Mouse (Mus musculus) kidney, postnatal 14 days (tissue): ENCODE measurements around the gene Gm20671.
"Not testable (repeated sequence)": the region's sequence is repeated elsewhere in the genome, so short reads cannot be mapped to it uniquely, and the experiment has no call there.

Source experiments
- DNase-seq: peaks from one replicate; pipeline ENCODE4 v3.0.0; 2022; ENCODE audit warnings: mixed read lengths

Gm20671 gene

GRCm38 (mm10) chr5:32827009-32827408 is at the start of gene Gm20671:
Gm20671 (minus strand) TSS chr5:32827109.
- DNase-seq = no peak

DNA sequence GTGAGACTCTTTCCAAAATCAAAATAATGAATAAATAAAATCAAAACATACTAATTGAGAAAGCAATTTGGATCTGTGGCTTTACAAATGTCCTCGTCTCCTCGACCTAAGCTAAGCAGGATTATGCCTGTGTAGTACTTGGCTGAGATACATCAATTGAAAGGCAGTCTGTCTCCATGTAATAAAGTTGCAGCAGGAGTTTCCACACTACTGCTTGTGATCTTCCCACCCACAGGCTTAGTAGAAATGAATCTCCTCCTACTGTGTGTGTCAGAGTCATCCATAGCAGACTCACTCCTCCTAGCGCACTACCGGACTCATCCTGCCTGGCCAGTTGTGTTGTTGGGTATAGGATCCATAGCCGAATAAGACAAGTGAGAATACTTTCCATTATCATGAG is 45.4 kb upstream of the Gm20671 start:
- no peak for DNase-seq

DNA sequence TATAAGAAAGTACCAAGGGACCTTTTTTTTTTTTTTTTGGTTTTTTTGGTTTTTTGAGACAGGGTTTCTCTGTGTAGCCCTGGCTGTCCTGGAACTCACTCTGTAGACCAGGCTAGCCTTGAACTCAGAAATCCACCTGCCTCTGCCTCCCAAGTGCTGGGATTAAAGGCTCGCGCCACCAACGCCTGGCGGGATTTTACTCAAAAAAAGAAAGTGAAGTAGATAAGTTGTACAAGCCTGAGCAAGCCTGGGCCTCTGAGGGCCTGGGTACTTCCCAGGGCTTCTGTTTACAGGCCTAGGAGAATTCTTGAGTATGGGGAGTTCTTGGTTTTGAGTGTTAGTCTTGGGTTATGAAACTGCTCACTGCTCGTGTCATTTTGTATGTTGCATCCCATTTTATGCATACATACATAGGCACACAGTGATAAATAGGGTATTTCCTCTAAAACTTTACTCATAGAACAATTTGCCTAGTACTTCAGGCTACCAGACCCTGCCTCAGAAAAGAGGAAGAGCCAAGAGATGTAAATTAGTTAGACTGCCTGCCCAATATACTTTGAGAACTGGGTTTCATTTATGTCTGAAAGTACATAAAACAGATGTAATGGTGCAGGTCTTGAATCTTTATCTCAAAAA is 42.6 kb upstream of the Gm20671 start:
- DNase-seq = no peak

DNA sequence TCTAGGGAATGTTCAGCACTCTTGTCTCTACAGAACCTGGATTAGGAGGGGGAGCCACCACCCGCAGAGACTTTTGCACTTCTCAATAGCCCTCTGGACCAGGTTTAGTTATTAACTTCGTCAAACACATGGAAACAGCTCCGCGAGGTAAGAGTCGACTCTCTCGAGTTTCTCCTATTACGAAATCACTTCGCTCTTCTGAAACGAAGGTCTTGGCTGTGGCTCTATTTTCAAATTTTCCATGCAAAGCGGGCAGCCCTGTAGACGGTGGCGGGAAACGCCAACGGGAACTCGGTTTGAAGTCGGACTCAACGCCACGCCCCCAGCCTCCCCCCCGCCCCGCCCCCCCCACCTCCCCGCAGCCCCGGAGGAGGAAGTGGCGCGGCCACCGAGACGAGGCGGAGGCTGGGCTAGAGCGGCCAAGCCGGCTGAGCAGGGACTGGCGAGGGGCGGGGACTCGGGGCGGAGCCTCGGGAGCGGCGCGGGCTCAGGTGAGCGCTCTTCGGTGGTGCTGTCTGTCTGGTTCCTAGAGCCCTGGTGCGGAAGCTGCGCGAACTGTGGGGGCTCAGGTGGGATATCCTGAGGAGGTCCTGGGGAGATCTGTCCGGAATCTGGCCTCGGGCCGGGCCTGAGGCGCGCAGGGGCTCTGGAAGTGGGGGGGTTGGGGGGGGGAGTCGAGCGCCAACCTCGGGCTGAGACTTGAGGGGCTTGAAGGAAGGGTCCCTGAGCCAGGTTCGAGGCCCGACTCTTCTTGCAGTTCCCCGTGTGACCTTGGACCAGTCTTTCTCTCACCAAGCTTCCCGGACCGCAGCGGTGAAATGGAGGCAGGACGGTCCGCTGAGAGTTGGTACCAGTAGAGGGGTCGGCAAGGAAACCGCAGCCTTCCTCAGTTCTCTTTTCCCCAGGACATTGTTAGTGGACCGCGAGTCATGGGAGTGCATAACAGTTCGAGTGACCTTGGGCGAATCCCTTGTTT is 36.6 kb upstream of the Gm20671 start, which contains the start of gene Depdc5:
Depdc5 (plus strand) TSS at position 449 of the 976 bp plus-strand sequence.
- peak; percentile 97 for DNase-seq

GRCm38 (mm10) chr5:32862469-32863132 is 35.7 kb upstream of the Gm20671 start:
- peak; percentile 52 for DNase-seq

- DNase-seq = no peak
These were observed 34.2 kb upstream of the Gm20671 start for GRCm38 (mm10) chr5:32861082-32861481.

DNA sequence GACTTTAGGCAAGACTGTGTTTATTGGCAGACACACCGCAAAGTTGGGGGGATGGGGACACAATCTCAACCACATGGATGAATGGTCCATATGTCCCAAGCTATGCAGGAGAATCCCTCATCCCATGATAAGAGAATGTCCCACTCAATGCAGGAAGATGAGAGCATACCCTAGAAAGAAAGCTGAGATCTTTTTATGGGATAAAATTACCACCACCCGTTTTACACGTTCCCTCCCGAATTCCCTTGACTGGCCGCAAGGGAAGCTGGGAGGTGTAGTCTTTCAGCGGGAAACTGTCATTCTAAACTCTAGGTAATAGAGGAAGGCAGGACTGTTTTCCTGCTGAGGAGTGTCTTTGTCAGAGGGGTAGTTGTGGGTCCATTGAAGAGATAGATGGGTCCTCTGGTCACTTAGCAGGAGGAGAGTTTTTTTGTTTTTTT is 30.9 kb upstream of the Gm20671 start:
- peak; percentile 66 for DNase-seq

DNA sequence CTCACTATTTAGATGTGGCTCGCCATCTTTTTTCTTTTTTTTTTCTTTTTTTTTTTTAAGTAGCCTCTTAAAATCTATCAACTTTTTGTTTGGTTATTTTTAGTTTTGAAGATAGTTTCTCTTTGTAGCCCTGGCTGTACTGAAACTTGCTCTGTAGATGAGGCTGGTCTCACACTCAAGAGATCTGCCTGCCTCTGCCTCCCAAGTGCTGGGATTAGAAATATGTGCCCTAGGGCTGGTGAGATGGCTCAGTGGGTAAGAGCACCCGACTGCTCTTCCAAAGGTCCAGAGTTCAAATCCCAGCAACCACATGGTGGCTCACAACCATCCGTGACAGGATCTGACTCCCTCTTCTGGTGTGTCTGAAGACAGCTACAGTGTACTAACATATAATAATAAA is 28.4 kb upstream of the Gm20671 start:
- not testable (repeated sequence) for DNase-seq

DNA sequence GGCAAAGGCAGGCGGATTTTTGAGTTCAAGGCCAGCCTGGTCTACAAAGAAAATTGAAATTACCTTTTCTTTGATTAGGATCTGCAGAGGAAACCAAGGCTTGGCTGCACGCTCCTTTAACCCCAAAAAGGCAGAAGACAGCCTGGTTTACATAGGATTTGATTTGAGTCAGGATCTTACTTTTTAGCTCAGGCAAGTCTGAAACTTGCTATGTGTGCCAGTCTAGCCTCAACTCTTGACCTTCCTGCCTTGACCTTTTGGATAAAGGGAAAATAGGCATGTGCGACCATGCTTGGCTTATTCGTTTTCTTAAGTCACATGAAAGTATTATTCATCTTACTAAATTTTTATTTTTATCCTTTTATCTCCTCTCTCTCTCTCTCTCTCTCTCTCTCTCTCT is 27.9 kb upstream of the Gm20671 start:
- DNase-seq = no peak

GRCm38 (mm10) chr5:32853731-32854507 is 27.0 kb upstream of the Gm20671 start, which contains the start of gene Prr14l:
Prr14l (minus strand) TSS chr5:32854256.
- peak; percentile 99 for DNase-seq

DNA sequence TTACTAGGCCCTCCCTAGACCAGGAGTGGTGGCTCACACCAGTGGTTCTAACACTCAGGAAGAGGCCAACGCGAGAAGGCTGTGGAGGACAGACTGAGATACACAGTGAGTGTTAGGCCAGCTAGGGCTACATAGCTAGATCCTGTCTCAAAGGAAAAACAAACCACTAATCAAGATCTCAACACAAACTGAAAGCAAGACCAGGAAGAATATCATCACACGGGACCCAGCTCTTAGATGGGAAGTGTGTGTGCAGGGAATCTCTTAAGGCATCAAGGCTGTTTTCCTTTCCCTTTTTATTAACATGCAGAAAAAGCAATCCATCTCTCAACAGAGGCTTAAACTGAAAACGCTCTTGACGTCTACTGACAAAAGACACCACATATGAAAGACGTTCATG is 25.1 kb upstream of the Gm20671 start:
- no peak for DNase-seq

DNA sequence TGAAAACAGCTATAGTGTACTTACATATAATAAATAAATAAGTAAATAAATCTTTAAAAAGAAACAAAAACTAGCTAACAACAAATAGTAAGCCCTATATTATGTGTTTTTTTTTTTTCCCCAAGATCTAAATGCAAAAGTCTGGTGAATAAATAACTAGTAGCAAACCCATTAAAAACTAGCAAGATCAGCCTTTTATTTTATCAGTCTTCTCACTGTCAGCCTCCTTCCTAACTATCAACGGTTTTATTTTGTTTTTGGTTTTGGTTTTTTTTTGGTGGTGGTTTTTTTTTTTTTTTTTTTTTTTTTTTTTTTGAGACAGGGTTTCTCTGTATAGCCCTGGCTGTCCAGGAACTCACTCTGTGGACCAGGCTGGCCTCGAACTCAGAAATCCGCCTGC is 22.7 kb upstream of the Gm20671 start:
- not testable (repeated sequence) for DNase-seq

- DNase-seq = no peak
These were observed 22.3 kb upstream of the Gm20671 start for GRCm38 (mm10) chr5:32849178-32849577.

DNA sequence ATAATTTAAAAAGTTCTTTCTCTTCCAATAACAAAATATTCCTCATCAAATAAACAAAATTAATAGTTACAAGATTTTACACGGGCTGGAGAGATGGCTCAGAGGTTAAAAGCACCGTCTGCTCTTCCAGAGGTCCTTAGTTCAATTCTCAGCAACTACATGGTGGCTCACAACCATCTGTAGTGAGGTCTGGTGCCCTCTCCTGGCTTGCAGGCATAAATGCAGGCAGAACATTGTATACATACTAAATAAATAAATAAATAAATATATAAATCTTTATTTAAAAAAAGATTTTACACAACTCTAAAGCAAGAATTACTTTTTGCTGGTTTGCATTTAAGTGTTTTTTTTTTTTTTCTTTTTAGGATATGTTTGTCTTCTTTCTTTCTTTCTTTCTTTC is 13.1 kb upstream of the Gm20671 start:
- DNase-seq = no peak

GRCm38 (mm10) chr5:32836976-32837375 is 10.1 kb upstream of the Gm20671 start:
- DNase-seq = no peak

- DNase-seq = no peak
These were observed 7.6 kb upstream of the Gm20671 start for GRCm38 (mm10) chr5:32834497-32834896.

GRCm38 (mm10) chr5:32830054-32830453 is 3.1 kb upstream of the Gm20671 start:
- DNase-seq = no peak

DNA sequence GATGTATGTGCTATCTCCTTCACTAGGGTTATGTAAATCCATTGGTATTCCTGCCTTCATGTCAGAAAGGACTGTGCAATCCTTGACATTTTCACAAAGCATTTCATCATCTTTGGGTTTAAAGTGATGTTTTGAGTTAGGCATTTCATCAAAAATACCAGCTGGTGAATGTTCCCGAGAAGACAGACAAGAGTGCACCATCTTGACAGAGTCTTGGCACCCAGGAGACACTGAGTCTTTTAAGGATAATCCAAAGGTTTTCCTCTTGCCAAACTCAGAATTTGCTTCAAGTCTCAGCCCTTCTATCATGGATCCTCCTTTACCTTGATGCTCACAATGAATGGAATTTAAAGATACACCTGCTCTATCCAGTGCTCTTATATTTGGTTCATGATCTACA is 1.9 kb upstream of the Gm20671 start:
- DNase-seq = not testable (repeated sequence)

DNA sequence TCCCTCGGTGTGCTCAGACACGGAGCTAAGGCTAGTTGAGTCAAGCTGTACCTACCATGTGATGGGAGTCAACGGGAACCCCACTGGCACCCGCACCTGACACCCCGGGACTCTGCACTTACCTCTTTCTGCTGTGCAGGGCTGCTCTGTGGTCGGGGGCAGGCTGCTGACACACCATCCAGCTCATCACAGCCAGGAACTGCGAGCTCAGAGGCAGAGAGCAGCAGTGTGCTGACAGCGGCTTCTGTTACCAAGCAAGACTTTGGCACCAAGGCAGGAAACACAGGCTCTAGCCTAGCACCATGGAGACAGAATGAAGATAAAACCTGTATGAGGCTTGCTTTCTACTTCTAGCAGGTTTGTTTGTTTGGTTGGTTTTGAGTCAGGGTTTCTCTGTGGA is 6.4 kb downstream of the Gm20671 start:
- DNase-seq = no peak

DNA sequence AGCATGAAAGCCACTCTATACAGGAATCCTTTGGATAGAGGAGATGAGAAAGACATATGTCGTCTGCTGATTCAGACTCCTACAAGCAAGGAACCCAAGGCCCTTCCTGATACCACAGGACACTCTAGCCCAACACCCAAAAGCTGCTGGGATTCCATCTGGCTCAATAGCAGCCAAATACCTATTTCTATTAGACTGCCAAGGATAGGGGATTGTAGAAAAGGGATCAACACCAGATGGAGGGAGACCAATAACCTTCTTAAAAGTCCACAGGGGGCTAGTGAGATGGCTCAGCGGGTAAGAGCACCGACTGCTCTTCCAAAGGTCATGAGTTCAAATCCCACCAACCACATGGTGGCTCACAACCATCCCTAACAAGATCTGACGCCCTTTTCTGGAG is 11.5 kb downstream of the Gm20671 start:
- no peak for DNase-seq

DNA sequence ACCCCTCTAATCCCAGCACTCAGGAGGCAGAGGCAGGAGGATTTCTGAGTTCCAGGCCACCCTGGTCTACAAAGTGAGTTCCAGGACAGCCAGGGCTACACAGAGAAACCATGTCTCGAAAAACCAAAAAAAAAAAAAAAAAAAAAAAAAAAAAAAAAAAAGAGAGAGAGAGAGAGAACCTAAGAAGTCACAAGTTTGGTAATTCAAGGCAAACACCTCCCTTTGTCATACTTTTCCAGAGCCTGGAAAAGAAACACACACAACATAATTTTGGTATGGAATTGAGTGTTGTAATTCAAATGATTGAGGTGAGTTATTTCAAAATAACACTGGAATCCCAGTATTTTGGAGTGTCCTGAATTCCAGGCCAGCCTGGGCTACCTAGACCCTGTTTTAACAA is 40.5 kb downstream of the Gm20671 start:
- DNase-seq = not testable (repeated sequence)

GRCm38 (mm10) chr5:32785313-32785915 is 41.5 kb downstream of the Gm20671 start, which contains the start of gene Pisd:
Pisd (minus strand) TSS chr5:32785646.
- DNase-seq = peak; percentile 96
